Mouse (Mus musculus): ENCODE measurements around the gene Ccr7. TPM values are rescaled to one million over a fixed set of nuclear protein-coding genes. Genes with fewer than 3 reads are reported as not detected.

Ccr7 gene
- polyA plus RNA-seq, 1 experiment from 2014 or later, result not detected

DNA sequence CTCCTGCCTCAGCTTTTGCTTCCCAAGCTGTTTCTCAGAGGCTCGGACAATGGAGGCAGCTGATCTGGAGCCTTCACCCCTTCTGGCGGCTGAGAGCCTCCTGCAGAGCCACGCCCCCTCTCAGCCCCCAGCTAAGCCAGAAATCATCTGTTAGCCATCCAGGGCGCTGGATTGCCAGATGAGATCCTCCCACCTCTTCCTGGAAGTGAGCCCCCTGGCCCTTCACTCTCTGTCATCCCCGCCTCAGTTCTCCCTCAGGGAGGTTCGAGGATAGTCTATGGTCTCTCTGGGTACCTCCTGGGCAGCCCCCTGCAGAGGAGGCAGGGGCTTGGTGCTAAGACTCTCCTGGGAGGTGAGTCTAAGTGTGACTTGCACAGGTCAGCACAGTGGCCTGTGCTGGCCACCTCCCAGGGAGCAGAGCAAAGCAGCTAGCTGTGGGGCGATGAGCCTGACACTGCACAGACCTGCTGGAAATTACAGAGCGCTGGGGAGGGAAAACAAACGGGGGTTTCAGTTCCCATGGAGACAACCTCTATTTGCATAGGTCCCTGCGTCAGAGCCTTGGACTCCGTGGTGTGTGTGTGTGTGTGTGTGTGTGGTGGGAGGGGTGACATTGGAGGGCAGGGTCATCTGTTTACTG, 22.7 kb downstream of the Ccr7 start:
- Histone ChIP-seq H3K27me3 (no peaks in the 10 kb centered on the region), H3K27ac (peak overlapping the region; percentile 70), H3K36me3 (no peaks in the 10 kb centered on the region), H3K9me3 (no peaks in the 10 kb centered on the region), H3K4me2 (peak overlapping the region; percentile 40), H3K9ac (peak overlapping the region; percentile 64), H3K4me1 (replicated peaks) (peaks cover 36% of the 10 kb centered on the region), H3K4me3 (0 out of 2 replicates have a peak overlapping the region, but pooled peaks have one; percentile 8)
- ATAC-seq (ENCODE audit: low FRiP score), result peak; percentile 73
- 3% methylated on average over 11 of the region's 11 CpGs for WGBS

DNA sequence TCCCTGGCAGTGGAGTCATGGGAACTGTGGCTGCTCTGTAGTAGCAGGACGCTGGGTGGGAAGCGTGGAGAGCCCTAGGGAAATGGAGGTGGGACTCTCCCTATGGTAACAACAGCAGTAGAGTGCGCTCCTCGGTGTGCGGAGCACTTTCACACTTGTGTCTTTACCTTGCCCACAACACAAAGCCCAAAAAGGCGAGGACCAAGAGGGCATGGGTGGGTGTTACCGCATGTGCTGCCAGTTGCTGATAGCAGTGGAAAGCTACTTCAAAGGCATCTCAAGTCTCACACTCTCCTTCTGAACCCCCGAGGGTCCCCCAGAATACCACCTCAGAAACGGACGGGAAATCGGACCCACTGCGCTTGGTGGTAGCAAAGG, 23.4 kb downstream of the Ccr7 start:
- H3K27ac ChIP-seq, result peak overlapping the region; percentile 70; the same call in 1 of the 2 replicates
- no peak for ATAC-seq (ENCODE audit: low FRiP score)
- H3K9me3 ChIP-seq, result no peaks in the 10 kb centered on the region
- H3K4me3 ChIP-seq, result no peak overlapping the region
- WGBS, result 53% methylated on average over 12 of the region's 12 CpGs
- H3K4me1 ChIP-seq (replicated peaks), result peaks cover 39% of the 10 kb centered on the region
- no peaks in the 10 kb centered on the region for H3K27me3 ChIP-seq
- no peak overlapping the region; the same call in 1 of the 2 replicates for H3K9ac ChIP-seq
- peak overlapping the region; percentile 40 for H3K4me2 ChIP-seq
- no peaks in the 10 kb centered on the region for H3K36me3 ChIP-seq

DNA sequence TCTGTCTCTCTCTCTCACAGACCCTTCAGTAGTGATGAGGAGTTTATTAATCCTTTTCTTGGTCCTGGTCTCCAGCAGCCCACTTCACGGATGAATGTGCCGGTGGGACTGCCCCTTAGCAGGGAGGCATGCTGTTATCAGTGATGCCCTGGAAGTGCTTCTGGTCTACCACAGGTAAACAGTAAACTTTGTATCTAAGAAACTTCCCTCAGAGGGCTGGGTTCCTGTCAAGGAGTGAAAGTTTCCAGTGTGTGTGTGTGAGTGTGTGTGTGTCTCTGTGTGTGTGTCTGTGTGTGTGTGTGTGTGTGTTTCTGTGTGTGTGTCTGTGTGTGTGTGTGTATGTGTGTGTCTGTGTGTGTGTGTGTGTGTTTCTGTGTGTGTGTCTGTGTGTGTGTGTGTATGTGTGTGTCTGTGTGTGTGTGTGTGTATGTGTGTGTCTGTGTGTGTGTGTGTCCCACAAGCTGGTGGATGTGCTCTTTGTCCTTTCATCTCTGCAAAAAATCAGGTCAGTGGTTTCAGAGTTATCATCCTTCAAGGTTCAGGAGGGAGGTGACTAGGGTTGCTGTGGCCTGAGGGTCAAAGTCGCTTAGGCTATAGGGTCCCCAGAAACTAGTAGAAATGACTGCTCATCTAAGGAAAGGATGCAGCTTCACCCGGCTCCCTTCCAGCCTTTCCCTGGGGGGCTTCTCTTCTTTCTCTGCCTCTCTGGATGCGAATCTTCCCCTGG, 24.0 kb downstream of the Ccr7 start:
- ATAC-seq (ENCODE audit: low FRiP score), result no peak
- Histone ChIP-seq H3K4me1 (replicated peaks) (peaks cover 38% of the 10 kb centered on the region), H3K36me3 (no peaks in the 10 kb centered on the region), H3K4me3 (no peak overlapping the region), H3K4me2 (no peak overlapping the region), H3K9ac (no peak overlapping the region), H3K9me3 (no peaks in the 10 kb centered on the region), H3K27me3 (no peaks in the 10 kb centered on the region), H3K27ac (no peak overlapping the region)
- WGBS, result 61% methylated on average over 5 of the region's 5 CpGs

DNA sequence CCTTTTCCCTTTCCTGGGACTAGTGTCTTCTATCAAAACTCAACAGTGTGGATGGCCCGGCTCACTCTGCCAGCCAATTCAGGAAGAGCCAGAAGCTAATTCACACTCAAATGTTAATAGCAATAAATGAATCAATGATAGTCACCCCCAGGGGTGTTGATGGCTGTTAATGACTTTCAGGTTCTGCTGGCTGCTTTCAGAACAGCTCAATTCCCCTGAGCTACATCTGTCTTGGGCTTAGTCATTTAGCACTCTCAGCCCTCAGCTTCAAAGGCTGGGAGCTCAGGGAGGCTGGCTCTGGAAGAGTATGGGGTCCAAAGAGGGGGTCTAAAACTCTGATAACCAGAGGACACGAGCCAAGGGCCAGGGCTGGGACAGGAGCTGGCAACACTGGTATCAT, 25.6 kb downstream of the Ccr7 start:
- no peak overlapping the region for H3K4me3 ChIP-seq
- H3K4me2 ChIP-seq, result no peak overlapping the region
- WGBS, result 59% methylated on average over 2 of the region's 2 CpGs
- no peak for ATAC-seq (ENCODE audit: low FRiP score)
- H3K9ac ChIP-seq, result no peak overlapping the region
- peaks cover 45% of the 10 kb centered on the region for H3K4me1 ChIP-seq (replicated peaks)
- H3K27ac ChIP-seq, result 0 out of 2 replicates have a peak overlapping the region, but pooled peaks have one; percentile 24
- no peaks in the 10 kb centered on the region for H3K9me3 ChIP-seq
- no peaks in the 10 kb centered on the region for H3K27me3 ChIP-seq
- no peaks in the 10 kb centered on the region for H3K36me3 ChIP-seq

DNA sequence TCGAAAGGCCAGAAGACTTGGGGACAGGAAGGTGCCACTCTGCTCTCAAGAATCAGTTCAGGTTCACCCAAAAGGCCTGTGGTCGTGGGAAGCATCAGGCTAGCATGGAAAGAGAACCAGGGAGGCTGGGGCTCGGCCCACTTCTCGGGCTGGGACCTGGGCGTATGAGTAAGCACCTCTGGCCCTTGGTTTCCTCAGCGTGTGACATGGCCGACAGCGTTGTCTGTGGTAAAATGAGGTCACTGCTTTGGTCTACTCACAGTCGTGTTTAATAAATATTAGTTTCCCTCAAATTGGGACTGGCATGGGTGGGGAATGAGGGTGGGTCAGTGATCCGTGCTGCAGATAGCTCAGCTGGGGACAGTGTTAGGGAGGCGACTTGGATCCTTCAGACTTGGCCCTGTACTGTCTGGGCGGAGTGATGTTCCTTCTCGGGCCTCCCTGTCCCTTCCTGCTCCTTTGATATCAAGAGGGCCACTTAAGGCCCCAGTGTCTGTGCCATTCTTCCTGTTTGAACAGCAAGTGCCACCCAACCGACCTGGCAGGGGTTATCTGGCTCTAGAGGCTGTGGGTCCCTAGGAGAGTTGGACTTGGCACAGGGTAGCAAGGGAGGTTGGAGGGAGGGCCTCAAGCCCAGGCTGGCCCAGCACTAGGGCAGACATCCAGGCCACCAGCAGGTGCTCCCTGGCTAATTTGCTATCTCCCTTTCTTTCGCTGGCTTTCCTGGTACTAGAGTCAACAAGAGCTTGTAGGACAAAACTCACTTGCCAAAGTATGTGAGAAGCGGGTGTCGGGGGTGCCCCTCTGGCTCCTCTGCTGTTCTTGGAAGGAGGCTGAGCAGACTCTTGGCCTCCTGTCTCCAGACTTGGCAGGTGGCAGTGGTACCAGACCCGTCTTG, 26.8 kb downstream of the Ccr7 start:
- Histone ChIP-seq H3K4me1 (replicated peaks) (peaks cover 45% of the 10 kb centered on the region), H3K4me3 (no peak overlapping the region), H3K9ac (no peak overlapping the region), H3K4me2 (no peak overlapping the region), H3K36me3 (no peaks in the 10 kb centered on the region), H3K9me3 (no peaks in the 10 kb centered on the region), H3K27ac (no peak overlapping the region; the same call in 1 of the 2 replicates), H3K27me3 (no peaks in the 10 kb centered on the region)
- WGBS, result 82% methylated on average over 18 of the region's 18 CpGs
- ATAC-seq (ENCODE audit: low FRiP score), result no peak

DNA sequence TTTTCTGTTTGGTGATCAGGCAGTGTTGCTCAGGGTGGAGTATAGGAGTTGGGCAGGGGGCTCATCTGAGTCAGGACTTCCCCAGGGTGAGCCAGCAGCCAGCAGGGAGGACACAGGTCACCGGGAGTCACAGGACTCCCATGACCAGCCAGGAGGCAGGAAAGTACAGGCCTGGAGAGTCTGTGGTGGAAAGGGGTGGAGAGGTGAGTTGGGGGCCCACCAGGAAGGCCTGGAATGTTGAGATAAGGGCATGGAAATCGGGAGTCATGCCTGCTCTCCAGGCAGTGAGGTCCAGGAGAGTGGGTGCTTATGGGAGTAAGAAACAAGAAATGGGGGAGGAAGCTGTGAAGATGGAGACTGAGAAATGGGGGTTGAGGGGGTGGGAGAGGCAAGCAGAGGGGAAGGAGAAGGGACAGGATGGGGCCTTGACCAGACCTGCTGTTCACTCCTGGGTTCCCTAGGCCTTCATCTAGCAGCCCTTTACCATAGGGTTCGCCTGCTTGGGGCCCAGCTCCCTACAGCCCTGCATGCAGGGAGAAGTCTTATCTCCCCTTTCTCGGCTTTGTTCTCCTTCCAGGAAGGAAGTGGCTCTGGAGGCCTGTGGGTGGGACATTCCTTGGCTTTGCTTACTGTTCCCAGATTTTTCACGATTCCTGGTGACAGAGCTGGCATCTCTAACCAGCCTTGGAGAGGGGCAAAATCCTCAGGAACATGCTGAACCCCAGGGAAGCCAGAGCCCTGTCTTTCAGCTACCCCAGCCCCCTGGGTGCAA, 28.2 kb downstream of the Ccr7 start:
- WGBS, result 51% methylated on average over 5 of the region's 5 CpGs
- no peaks in the 10 kb centered on the region for H3K27me3 ChIP-seq
- peak overlapping the region; percentile 40; the same call in 1 of the 2 replicates for H3K27ac ChIP-seq
- ATAC-seq (ENCODE audit: low FRiP score), result no peak
- H3K4me1 ChIP-seq (replicated peaks), result peaks cover 33% of the 10 kb centered on the region
- no peaks in the 10 kb centered on the region for H3K9me3 ChIP-seq
- H3K4me3 ChIP-seq, result no peak overlapping the region
- no peak overlapping the region for H3K4me2 ChIP-seq
- no peaks in the 10 kb centered on the region for H3K36me3 ChIP-seq
- no peak overlapping the region; the same call in 1 of the 2 replicates for H3K9ac ChIP-seq

DNA sequence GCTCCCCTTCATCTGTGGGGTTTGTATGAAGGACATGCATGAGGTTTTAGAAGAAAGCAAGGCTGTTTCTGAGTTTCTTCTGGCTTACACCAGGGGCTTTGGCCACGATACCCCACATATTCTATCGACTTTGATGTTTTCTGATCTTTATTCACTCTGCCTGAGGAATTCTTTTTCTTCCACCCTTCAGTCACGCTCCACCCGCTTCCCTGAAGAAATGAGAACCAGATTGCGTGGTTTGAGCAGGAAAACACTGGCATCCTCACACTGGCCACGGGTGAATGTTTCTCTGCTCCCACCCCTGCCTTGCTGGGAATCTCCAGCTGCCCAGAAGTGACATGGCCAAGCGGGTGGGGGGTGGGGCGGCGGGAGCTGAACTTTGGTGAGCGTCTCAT, 30.2 kb downstream of the Ccr7 start:
- ATAC-seq (ENCODE audit: low FRiP score), result no peak
- no peaks in the 10 kb centered on the region for H3K9me3 ChIP-seq
- H3K4me2 ChIP-seq, result no peak overlapping the region
- WGBS, result 50% methylated on average over 10 of the region's 10 CpGs
- no peaks in the 10 kb centered on the region for H3K27me3 ChIP-seq
- no peak overlapping the region for H3K4me3 ChIP-seq
- H3K9ac ChIP-seq, result 0 out of 2 replicates have a peak overlapping the region, but pooled peaks have one; percentile 10
- H3K27ac ChIP-seq, result peak overlapping the region; percentile 42; the same call in 1 of the 2 replicates
- no peaks in the 10 kb centered on the region for H3K36me3 ChIP-seq
- H3K4me1 ChIP-seq (replicated peaks), result peaks cover 38% of the 10 kb centered on the region

DNA sequence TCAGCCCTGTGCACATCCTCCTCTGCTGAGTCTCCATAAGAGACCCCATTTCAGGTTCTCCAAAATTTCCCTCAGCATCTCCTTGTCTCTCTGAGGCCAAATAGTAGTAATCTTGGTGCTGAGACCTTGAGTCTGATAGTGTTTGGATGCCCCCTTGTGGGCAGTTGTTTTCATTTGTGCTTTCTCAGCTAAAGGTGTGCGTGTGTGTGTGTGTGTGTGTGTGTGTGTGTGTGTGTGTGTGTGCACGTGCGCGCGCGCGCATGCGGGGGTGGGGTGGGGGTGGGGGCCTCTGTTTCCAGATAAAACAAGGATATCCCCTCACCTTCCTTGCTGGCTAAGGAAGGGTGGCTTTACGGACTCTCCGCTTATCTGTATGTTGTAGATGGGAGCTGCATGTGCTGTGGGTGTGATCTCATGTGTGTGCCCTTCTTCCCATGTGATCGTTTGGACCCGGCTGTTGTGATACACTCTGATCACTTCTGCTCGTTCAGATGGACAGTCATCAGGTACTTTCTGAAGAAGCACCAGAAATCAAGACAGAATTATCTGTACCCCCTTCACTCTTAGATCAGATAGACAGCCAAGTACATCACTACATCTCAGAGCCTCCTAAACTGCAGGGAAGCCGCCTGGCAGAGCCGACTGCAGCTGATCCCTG, 30.8 kb downstream of the Ccr7 start:
- no peaks in the 10 kb centered on the region for H3K36me3 ChIP-seq
- no peak overlapping the region for H3K4me3 ChIP-seq
- no peak for ATAC-seq (ENCODE audit: low FRiP score)
- no peaks in the 10 kb centered on the region for H3K9me3 ChIP-seq
- 48% methylated on average over 14 of the region's 15 CpGs for WGBS
- peak overlapping the region; percentile 42; the same call in 1 of the 2 replicates for H3K27ac ChIP-seq
- peaks cover 33% of the 10 kb centered on the region for H3K4me1 ChIP-seq (replicated peaks)
- 0 out of 2 replicates have a peak overlapping the region, but pooled peaks have one; percentile 10 for H3K9ac ChIP-seq
- H3K4me2 ChIP-seq, result no peak overlapping the region
- H3K27me3 ChIP-seq, result no peaks in the 10 kb centered on the region

DNA sequence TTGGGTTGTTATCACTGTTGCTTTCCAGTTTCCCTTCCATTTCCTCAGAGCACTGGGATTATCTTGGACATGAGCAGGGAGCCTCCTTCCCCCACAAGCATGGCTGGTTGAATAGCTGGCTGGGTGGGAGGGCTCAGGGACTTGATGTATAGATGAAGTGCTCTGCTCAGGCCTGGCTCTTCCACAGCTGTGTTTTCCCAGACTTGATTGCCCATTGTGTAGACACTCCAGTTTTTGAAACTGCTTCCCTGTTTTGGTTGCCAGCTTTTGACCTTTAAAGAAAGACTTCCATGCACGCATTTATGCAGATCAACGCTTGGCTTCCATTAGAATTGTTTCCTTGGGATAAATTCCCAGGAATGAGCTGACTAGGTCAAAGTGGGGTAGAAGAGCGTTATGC, 32.2 kb downstream of the Ccr7 start:
- no peaks in the 10 kb centered on the region for H3K27me3 ChIP-seq
- H3K4me3 ChIP-seq, result no peak overlapping the region
- H3K36me3 ChIP-seq, result no peaks in the 10 kb centered on the region
- no peak for ATAC-seq (ENCODE audit: low FRiP score)
- peaks cover 26% of the 10 kb centered on the region for H3K4me1 ChIP-seq (replicated peaks)
- no peak overlapping the region for H3K27ac ChIP-seq
- no peak overlapping the region for H3K9ac ChIP-seq
- 48% methylated on average over 3 of the region's 3 CpGs for WGBS
- H3K9me3 ChIP-seq, result no peaks in the 10 kb centered on the region
- H3K4me2 ChIP-seq, result no peak overlapping the region

DNA sequence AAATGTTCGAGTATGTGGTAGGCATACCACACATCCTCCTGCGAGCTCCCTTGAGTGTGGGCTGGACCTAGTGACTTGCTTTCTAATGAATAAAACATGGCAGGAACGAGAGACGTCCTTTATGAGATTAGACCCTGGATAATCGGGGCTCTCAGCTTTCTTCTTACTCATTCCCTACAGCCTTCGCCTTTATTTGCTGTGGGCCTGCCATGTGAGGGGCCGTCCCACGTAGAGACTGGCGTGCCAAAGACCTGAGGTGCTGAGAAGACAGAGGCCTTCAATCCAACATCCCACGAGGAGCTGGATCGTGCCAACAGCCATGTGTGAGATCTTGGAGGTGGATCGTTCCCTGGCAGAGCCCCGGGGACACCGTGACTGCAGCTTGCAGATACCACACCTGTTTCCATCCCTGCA, 33.7 kb downstream of the Ccr7 start:
- no peak for ATAC-seq (ENCODE audit: low FRiP score)
- Histone ChIP-seq H3K27me3 (no peaks in the 10 kb centered on the region), H3K9me3 (no peaks in the 10 kb centered on the region), H3K4me1 (replicated peaks) (peaks cover 18% of the 10 kb centered on the region), H3K4me3 (no peak overlapping the region), H3K27ac (peak overlapping the region; percentile 58; the same call in 1 of the 2 replicates), H3K9ac (no peak overlapping the region), H3K36me3 (no peaks in the 10 kb centered on the region), H3K4me2 (no peak overlapping the region)
- 43% methylated on average over 14 of the region's 14 CpGs for WGBS

DNA sequence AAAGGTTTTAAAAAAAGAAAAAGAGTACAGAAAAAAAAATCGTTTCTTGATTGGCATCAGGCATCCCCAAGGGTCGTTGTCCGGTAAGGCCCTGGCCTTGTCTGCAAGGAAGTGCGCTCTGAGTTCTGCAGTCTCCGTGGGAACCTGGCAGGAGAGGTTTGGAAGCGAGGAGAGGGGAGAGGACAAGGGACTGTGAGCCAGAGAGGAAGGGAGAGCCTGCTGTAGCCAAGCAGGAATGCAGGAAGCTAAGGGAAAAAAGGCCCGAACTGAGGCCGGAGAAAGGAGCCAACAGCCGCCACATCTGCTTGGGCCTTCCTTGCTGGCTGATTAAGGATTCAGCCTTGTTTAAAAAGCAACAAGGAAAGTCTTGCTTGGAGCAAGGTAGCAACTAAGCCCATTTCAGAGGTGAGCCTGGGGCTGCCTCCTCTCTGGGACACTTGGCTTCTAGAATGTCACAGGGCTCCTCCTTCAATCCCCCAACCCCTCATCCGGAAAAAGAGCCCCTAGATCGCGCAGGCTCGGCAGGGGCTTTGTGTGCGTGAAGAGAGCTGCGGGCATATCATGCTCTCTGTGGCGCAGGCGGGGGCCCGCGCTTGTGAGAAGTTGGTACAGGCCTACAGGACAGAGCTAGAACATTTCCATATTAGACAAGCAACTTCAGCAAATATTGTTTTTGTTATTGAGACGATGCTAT, 34.2 kb downstream of the Ccr7 start:
- H3K9ac ChIP-seq, result no peak overlapping the region
- H3K4me2 ChIP-seq, result no peak overlapping the region

More for the DNA sequence above, 34.2 kb downstream of the Ccr7 start:
- Histone ChIP-seq H3K4me3 (no peak overlapping the region), H3K36me3 (no peaks in the 10 kb centered on the region), H3K27ac (peak overlapping the region; percentile 58), H3K4me1 (replicated peaks) (peaks cover 18% of the 10 kb centered on the region), H3K27me3 (no peaks in the 10 kb centered on the region), H3K9me3 (no peaks in the 10 kb centered on the region)
- WGBS, result 39% methylated on average over 20 of the region's 20 CpGs
- no peak for ATAC-seq (ENCODE audit: low FRiP score)
